Mouse (Mus musculus): ENCODE results near the gene Pde10a. TPM values are rescaled to one million over a fixed set of nuclear protein-coding genes. Genes with fewer than 3 reads are reported as not detected.

Gene Pde10a
- 1.4 and 1.8 TPM in 2 replicates for polyA plus RNA-seq (2014; fragmentation: Nextera tagmentation; extraction: Ambion mirVana)

DNA sequence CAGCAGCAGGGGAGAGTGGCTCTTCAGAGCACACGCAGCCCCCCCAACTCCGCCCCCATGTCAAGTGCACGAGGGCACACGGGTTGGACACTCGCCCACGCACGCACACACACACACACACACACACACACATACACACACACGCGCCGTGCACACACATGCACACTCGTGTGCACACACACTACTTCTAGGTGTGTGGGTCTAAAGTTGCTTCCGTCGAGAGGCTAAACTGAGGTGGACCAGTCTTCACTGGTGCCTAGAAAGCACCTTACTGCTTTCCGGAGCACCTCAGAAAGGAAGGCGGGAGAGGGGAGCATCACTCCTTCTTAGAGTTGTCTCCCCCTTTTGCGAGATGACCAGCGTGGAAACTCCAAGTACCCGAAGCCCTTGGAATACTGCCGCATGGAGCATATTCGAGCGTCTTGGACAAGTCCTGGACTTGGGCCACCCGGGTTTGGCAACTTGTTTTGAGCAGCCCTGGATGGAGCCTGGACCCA, at the start of gene Pde10a:
Gene Pde10a, plus strand, starts transcription at position 148 of the 497 bp plus-strand sequence.
- Histone ChIP-seq H3K9ac (ENCODE audit: low read depth, low read length) (no peak within 1 kb of the TSS), H3K4me3 (ENCODE audit: low read depth, low read length) (peak within 1 kb of the TSS; percentile 35), H3K9me3 (ENCODE audit: control insufficient read depth, low read length) (no peaks in the 10 kb centered on the region), H3K27me3 (replicated peaks; ENCODE audit: control insufficient read depth, insufficient read depth, low read length) (peaks cover 58% of the 10 kb centered on the region), H3K4me2 (peak within 1 kb of the TSS; percentile 61), H3K27ac (ENCODE audit: low read depth, low read length) (no peak within 1 kb of the TSS), H3K4me1 (replicated peaks; ENCODE audit: control insufficient read depth, insufficient read depth, low read length) (no peaks in the 10 kb centered on the region), H3K36me3 (ENCODE audit: control insufficient read depth, insufficient read depth, low read length) (no peaks in the 10 kb centered on the region)
- no peak for ATAC-seq (replicated peaks; ENCODE audit: low FRiP score)
- no peak for DNase-seq (ENCODE audit: low spot score)
- 9% methylated on average over 22 of the region's 22 CpGs for whole genome bisulfite sequencing

DNA sequence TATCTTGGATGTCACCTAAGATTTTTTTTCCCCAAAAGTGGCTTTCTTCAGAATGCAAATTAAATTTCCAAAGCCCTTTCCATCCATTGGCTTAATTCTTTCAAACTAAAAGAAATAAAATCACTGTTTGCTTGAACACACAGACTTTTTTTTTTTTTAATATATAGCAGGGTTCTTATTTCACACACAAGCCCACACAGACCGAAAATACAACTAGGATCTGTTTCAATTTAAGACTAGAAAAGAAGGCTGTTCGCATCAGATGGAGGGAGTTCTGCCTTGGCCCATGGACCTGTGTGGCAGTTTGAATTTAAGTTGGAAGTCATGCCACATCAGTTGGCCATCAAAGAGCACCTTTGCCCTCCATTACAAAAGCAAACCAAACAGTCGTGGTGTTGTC, 46.6 kb upstream of the Pde10a start:
- H3K27ac ChIP-seq (ENCODE audit: low read depth, low read length) = no peak overlapping the region
- WGBS = 70% methylated on average over 3 of the region's 3 CpGs
- H3K9me3 ChIP-seq (ENCODE audit: control insufficient read depth, low read length) = no peaks in the 10 kb centered on the region
- H3K4me3 ChIP-seq (ENCODE audit: low read depth, low read length) = no peak overlapping the region
- no peaks in the 10 kb centered on the region for H3K36me3 ChIP-seq (ENCODE audit: control insufficient read depth, insufficient read depth, low read length)
- ATAC-seq (replicated peaks; ENCODE audit: low FRiP score) = no peak
- no peak for DNase-seq (ENCODE audit: low spot score)
- no peak overlapping the region for H3K9ac ChIP-seq (ENCODE audit: low read depth, low read length)
- H3K27me3 ChIP-seq (replicated peaks; ENCODE audit: control insufficient read depth, insufficient read depth, low read length) = no peaks in the 10 kb centered on the region
- no peak overlapping the region for H3K4me2 ChIP-seq
- no peaks in the 10 kb centered on the region for H3K4me1 ChIP-seq (replicated peaks; ENCODE audit: control insufficient read depth, insufficient read depth, low read length)

DNA sequence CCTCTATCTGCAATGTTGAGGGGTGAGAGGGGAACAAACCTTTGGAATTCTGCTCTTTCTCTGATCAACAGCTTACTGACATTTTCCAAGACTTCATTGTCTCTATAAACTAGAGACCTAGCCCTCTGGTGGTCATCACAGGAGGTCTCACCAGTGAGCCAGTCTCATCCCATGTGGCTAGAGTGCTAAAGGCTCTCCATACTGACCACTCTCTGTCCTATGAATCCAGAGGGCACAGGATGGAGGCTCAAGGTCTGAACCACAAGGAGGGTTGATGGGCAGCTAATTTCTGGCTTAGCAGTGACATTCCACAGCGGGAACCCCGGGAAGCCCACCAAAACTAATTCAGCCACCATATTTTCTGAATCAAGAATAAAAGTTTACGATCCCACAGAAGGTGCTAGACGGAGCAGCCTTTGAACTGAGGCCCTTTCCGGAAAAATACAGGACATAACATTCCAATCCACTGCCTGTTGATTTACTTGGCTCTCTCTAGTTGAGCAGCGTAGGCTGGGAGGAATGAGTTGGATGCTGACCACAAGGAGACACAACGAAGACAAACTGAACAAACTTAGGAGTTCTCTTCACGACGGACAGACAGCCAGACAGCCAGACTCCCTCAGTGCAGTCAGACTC, 45.6 kb upstream of the Pde10a start:
- no peak for ATAC-seq (replicated peaks; ENCODE audit: low FRiP score)
- WGBS = 84% methylated on average over 9 of the region's 9 CpGs
- H3K4me3 ChIP-seq (ENCODE audit: low read depth, low read length) = no peak overlapping the region
- DNase-seq (ENCODE audit: low spot score) = no peak
- no peaks in the 10 kb centered on the region for H3K36me3 ChIP-seq (ENCODE audit: control insufficient read depth, insufficient read depth, low read length)
- H3K4me1 ChIP-seq (replicated peaks; ENCODE audit: control insufficient read depth, insufficient read depth, low read length) = no peaks in the 10 kb centered on the region
- no peaks in the 10 kb centered on the region for H3K27me3 ChIP-seq (replicated peaks; ENCODE audit: control insufficient read depth, insufficient read depth, low read length)
- no peak overlapping the region for H3K4me2 ChIP-seq
- H3K9me3 ChIP-seq (ENCODE audit: control insufficient read depth, low read length) = no peaks in the 10 kb centered on the region
- H3K9ac ChIP-seq (ENCODE audit: low read depth, low read length) = no peak overlapping the region
- H3K27ac ChIP-seq (ENCODE audit: low read depth, low read length) = no peak overlapping the region

DNA sequence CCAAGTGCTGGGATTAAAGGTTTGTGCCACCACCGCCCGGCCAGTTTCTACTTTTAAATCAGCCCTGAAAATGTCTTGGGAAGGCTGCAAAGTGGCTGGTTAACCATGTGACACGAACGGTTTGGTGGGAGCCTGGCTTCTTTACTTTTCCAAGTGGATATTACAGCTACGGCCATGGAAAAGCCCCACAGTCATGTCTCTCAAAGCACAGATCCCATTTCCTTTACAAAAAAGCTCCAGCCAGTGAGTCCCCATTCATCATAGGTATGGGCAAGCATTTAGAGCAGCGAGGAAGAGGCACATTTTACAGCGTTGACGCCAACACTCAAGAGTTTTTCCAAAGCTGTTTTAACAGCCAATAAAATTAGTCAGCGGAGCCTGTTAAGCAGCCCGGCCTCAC, 43.4 kb upstream of the Pde10a start:
- WGBS = 83% methylated on average over 10 of the region's 10 CpGs
- DNase-seq (ENCODE audit: low spot score) = no peak
- Histone ChIP-seq H3K9me3 (ENCODE audit: control insufficient read depth, low read length) (no peaks in the 10 kb centered on the region), H3K4me2 (no peak overlapping the region), H3K9ac (ENCODE audit: low read depth, low read length) (no peak overlapping the region), H3K4me3 (ENCODE audit: low read depth, low read length) (no peak overlapping the region), H3K27ac (ENCODE audit: low read depth, low read length) (no peak overlapping the region), H3K27me3 (replicated peaks; ENCODE audit: control insufficient read depth, insufficient read depth, low read length) (no peaks in the 10 kb centered on the region), H3K4me1 (replicated peaks; ENCODE audit: control insufficient read depth, insufficient read depth, low read length) (no peaks in the 10 kb centered on the region), H3K36me3 (ENCODE audit: control insufficient read depth, insufficient read depth, low read length) (no peaks in the 10 kb centered on the region)
- ATAC-seq (replicated peaks; ENCODE audit: low FRiP score) = no peak

DNA sequence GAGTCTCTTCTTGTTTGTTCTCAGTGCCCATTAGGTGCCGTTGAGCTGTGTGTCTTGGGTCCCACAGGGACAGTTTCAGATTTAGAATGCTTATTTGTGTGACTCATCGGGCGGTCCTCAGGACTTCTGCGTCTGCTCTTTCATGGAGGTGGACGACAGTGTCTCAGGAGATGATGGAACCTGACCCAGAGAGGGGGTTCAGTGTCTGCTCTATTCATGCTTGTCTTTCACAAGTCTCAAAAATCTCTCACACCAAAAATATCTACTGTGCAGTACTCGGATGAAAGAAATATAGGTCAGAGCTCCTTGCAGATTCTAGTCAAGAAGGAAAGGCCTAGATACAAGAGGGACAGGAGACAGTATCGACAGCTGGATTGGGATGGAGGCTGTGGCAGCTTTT, 42.3 kb upstream of the Pde10a start:
- Histone ChIP-seq H3K27ac (ENCODE audit: low read depth, low read length) (no peak overlapping the region), H3K9ac (ENCODE audit: low read depth, low read length) (no peak overlapping the region), H3K4me2 (no peak overlapping the region), H3K4me3 (ENCODE audit: low read depth, low read length) (no peak overlapping the region), H3K4me1 (replicated peaks; ENCODE audit: control insufficient read depth, insufficient read depth, low read length) (no peaks in the 10 kb centered on the region), H3K36me3 (ENCODE audit: control insufficient read depth, insufficient read depth, low read length) (no peaks in the 10 kb centered on the region), H3K9me3 (ENCODE audit: control insufficient read depth, low read length) (no peaks in the 10 kb centered on the region), H3K27me3 (replicated peaks; ENCODE audit: control insufficient read depth, insufficient read depth, low read length) (no peaks in the 10 kb centered on the region; the same call in 1 of the 2 replicates)
- DNase-seq (ENCODE audit: low spot score) (no peak), ATAC-seq (replicated peaks; ENCODE audit: low FRiP score) (no peak)
- WGBS = 82% methylated on average over 7 of the region's 7 CpGs

DNA sequence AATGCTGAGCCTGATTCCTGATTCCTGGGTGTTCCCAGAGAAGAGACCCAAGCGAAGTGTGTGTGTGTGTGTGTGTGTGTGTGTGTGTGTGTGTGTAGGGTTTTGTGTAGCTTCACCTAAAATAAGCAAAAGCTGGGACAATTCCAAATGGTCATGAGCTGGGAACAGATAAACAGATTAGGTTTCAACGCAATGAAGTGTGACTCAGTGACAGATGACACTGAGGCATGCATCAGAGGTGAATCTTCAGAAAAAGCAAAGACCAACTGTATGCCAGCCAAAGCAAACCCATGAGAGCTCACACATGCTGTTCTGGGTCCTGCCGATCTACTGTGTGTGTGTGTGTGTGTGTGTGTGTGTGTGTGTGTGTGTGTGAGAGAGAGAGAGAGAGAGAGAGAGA, 40.9 kb upstream of the Pde10a start:
- ATAC-seq (replicated peaks; ENCODE audit: low FRiP score) (no peak), DNase-seq (ENCODE audit: low spot score) (no peak)
- no peak overlapping the region for H3K4me3 ChIP-seq (ENCODE audit: low read depth, low read length)
- H3K4me1 ChIP-seq (replicated peaks; ENCODE audit: control insufficient read depth, insufficient read depth, low read length) = no peaks in the 10 kb centered on the region
- no peaks in the 10 kb centered on the region for H3K36me3 ChIP-seq (ENCODE audit: control insufficient read depth, insufficient read depth, low read length)
- H3K4me2 ChIP-seq = no peak overlapping the region
- 81% methylated on average over 3 of the region's 3 CpGs for WGBS
- H3K9me3 ChIP-seq (ENCODE audit: control insufficient read depth, low read length) = no peaks in the 10 kb centered on the region
- no peak overlapping the region for H3K9ac ChIP-seq (ENCODE audit: low read depth, low read length)
- no peak overlapping the region for H3K27ac ChIP-seq (ENCODE audit: low read depth, low read length)
- H3K27me3 ChIP-seq (replicated peaks; ENCODE audit: control insufficient read depth, insufficient read depth, low read length) = no peaks in the 10 kb centered on the region; the same call in 1 of the 2 replicates

DNA sequence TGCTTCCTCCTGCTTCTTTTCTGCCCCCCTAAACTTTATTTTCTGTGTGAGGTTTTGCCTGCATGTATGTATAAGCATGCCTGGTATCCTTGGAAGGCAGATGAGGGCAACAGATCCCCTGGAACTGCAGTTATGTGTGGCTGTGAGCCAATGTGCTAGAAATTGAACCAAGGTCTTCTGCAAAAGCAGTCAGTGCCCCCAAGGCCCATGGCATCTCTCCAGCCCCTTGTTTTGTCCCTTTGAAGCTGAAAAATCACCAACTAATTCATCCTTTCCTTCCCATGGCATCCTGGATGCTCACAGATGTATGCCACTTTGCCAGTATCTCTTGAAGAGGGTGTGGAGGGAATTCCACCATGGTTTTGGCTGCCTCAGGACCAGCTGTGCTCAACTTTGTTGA, 40.0 kb upstream of the Pde10a start:
- H3K4me3 ChIP-seq (ENCODE audit: low read depth, low read length) = no peak overlapping the region
- no peak overlapping the region for H3K9ac ChIP-seq (ENCODE audit: low read depth, low read length)
- no peaks in the 10 kb centered on the region; the same call in 1 of the 2 replicates for H3K27me3 ChIP-seq (replicated peaks; ENCODE audit: control insufficient read depth, insufficient read depth, low read length)
- DNase-seq (ENCODE audit: low spot score) (no peak), ATAC-seq (replicated peaks; ENCODE audit: low FRiP score) (no peak)
- no peaks in the 10 kb centered on the region for H3K36me3 ChIP-seq (ENCODE audit: control insufficient read depth, insufficient read depth, low read length)
- H3K4me2 ChIP-seq = no peak overlapping the region
- H3K9me3 ChIP-seq (ENCODE audit: control insufficient read depth, low read length) = no peaks in the 10 kb centered on the region
- H3K27ac ChIP-seq (ENCODE audit: low read depth, low read length) = no peak overlapping the region
- H3K4me1 ChIP-seq (replicated peaks; ENCODE audit: control insufficient read depth, insufficient read depth, low read length) = no peaks in the 10 kb centered on the region

DNA sequence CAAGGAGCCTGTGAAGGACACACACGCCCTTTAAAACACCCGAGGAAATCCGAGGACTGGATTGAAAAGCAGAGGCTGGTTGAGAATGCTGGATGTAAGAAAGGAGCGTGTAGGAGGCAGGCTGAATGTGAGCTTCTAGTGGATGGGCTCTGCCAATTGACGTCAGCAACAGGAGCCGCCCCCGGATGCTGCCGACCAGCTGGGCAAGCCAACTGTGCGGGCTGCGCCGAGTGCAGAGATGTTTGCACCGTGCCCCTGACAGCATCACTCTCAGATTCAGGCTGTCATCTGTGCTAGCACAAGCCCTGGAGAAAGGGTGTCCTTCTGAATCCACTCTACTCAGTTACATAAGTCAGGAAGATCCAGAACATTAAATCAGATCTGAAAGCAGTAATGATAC, 37.3 kb upstream of the Pde10a start:
- ATAC-seq (replicated peaks; ENCODE audit: low FRiP score) = no peak
- no peak overlapping the region for H3K4me3 ChIP-seq (ENCODE audit: low read depth, low read length)
- H3K9me3 ChIP-seq (ENCODE audit: control insufficient read depth, low read length) = no peaks in the 10 kb centered on the region
- H3K9ac ChIP-seq (ENCODE audit: low read depth, low read length) = no peak overlapping the region
- no peaks in the 10 kb centered on the region; the same call in 1 of the 2 replicates for H3K27me3 ChIP-seq (replicated peaks; ENCODE audit: control insufficient read depth, insufficient read depth, low read length)
- no peaks in the 10 kb centered on the region for H3K4me1 ChIP-seq (replicated peaks; ENCODE audit: control insufficient read depth, insufficient read depth, low read length)
- H3K27ac ChIP-seq (ENCODE audit: low read depth, low read length) = no peak overlapping the region
- H3K36me3 ChIP-seq (ENCODE audit: control insufficient read depth, insufficient read depth, low read length) = no peaks in the 10 kb centered on the region
- DNase-seq (ENCODE audit: low spot score) = no peak
- WGBS = 63% methylated on average over 12 of the region's 12 CpGs
- H3K4me2 ChIP-seq = no peak overlapping the region

DNA sequence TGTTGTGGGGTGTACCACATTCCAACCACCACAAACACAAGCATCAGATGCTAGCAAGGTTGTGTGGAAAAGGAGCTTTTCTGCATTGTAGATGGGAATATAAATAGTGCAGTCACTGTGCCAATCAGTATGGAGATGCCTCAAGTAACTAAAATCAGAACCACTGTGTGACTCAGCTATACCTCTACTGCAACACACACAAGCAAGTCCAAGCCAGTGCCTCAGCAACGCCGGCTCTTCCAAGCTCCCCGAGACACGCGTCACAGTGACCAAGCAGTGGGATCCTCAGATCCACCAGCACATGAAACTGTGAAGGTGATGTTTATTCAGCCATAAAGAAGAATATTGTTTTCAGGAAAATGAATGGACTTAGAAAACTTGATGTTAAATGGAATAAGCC, 34.2 kb upstream of the Pde10a start:
- H3K27ac ChIP-seq (ENCODE audit: low read depth, low read length) = no peak overlapping the region
- H3K9me3 ChIP-seq (ENCODE audit: control insufficient read depth, low read length) = no peaks in the 10 kb centered on the region
- H3K9ac ChIP-seq (ENCODE audit: low read depth, low read length) = no peak overlapping the region
- WGBS = 81% methylated on average over 5 of the region's 5 CpGs
- H3K4me1 ChIP-seq (replicated peaks; ENCODE audit: control insufficient read depth, insufficient read depth, low read length) = no peaks in the 10 kb centered on the region
- no peaks in the 10 kb centered on the region for H3K36me3 ChIP-seq (ENCODE audit: control insufficient read depth, insufficient read depth, low read length)
- no peak for DNase-seq (ENCODE audit: low spot score)
- no peak overlapping the region for H3K4me3 ChIP-seq (ENCODE audit: low read depth, low read length)
- H3K27me3 ChIP-seq (replicated peaks; ENCODE audit: control insufficient read depth, insufficient read depth, low read length) = no peaks in the 10 kb centered on the region; the same call in 1 of the 2 replicates
- ATAC-seq (replicated peaks; ENCODE audit: low FRiP score) = no peak
- H3K4me2 ChIP-seq = no peak overlapping the region
